Comparison of ENCODE assay signal across 22 mouse cellular contexts in genomic region chr1:58498758-58499157, GRCm38 (mm10). TPM values are rescaled to one million over a fixed set of nuclear protein-coding genes. Genes with fewer than 3 reads are reported as not detected.
DNase-seq lines count a peak whose midpoint lies in the region; ATAC-seq and TF ChIP-seq lines count a peak whose summit lies in the region.
"Had no signal": no experiment of that assay in that cellular context is flagged by ENCODE, and none has a peak within 500 bp of the region (broad histone marks: within the 10 kb centered on the region; RNA-seq: fewer than 3 reads in every experiment).

No protein-coding gene starts in this region.

- TF ChIP-seq CTCF in heart, adult 2 months (IDR thresholded peaks at IDR 0.05): peak; percentile 39
- TF ChIP-seq CTCF in lung, embryonic 14.5 days (IDR thresholded peaks at IDR 0.05; ENCODE audit: low read depth): peak; percentile 22; the same call in 1 of the 2 replicates

- ATAC-seq in lung, embryonic 14.5 days (ENCODE audit: insufficient read depth): no peak
- no peak for ATAC-seq in monocyte, adult 5-6 weeks (replicated peaks; ENCODE audit: insufficient number of reproducible peaks, low FRiP score, low TSS enrichment, poor library complexity, severe bottlenecking)
- no peak for ATAC-seq in erythroid progenitor cell, adult 5-6 weeks (replicated peaks; ENCODE audit: low FRiP score, poor library complexity, severe bottlenecking)
- ATAC-seq: activated CD4-positive, CD25-positive, alpha-beta regulatory T cell, adult 4 months; midbrain, embryonic 16.5 days had no signal

- no peak for TF ChIP-seq POLR2A in heart, adult 2 months (IDR thresholded peaks at IDR 0.05; ENCODE audit: insufficient read depth, low read depth, low read length)

- no peak overlapping the region for H3K27ac ChIP-seq in heart, adult 2 months
- H3K27ac ChIP-seq in heart, embryonic 10.5 days: no peak overlapping the region
- no peak overlapping the region for H3K27ac ChIP-seq in lung, embryonic 14.5 days (ENCODE audit: low read depth)
- H3K27ac ChIP-seq: limb, embryonic 12.5 days; liver, embryonic 15.5 days; neural tube, embryonic 12.5 days had no signal

- no peak for TF ChIP-seq EP300 in heart, adult 2 months (IDR thresholded peaks at IDR 0.05; ENCODE audit: insufficient read depth, low read depth, low read length)

- H3K4me2 ChIP-seq in lung, embryonic 14.5 days: no peak overlapping the region
- H3K4me2 ChIP-seq: limb, embryonic 12.5 days; liver, embryonic 15.5 days; neural tube, embryonic 12.5 days had no signal

- H3K79me2 ChIP-seq in heart, adult 2 months (replicated peaks; ENCODE audit: control insufficient read depth, insufficient read depth, low read length): 0 out of 2 replicates have a peak, but pooled peaks cover 2% of the 10 kb centered on the region

- DNase-seq in heart, adult 2 months: no peak
- no peak for DNase-seq in heart, embryonic 10.5 days (ENCODE audit: low spot score)
- DNase-seq in lung, embryonic 14.5 days: no peak
- DNase-seq in lung, adult 18-20 months: no peak
- peak; percentile 55 for DNase-seq in ES-CJ7 (ENCODE audit: low read depth, low spot score)
- DNase-seq in splenic B cell, adult 2 months (ENCODE audit: low read depth, low spot score): peak; percentile 15
- DNase-seq: adrenal gland, postnatal 14 days; cerebellum, adult 11-12 months; cerebellum, postnatal 25 days; embryo, embryonic 11 days; heart, postnatal 4 days; kidney, adult 8-10 months; kidney, postnatal 36 days; layer of hippocampus, adult 9-11 months; thymus, postnatal 25 days had no signal

- 0 out of 2 replicates have a peak, but pooled peaks cover under 1% of the 10 kb centered on the region for H3K4me1 ChIP-seq in heart, adult 2 months (ENCODE audit: control insufficient read depth, insufficient read depth, low read length)
- H3K4me1 ChIP-seq in heart, embryonic 10.5 days: peaks cover 7% of the 10 kb centered on the region; the same call in 1 of the 2 replicates
- 0 out of 2 replicates have a peak, but pooled peaks cover 6% of the 10 kb centered on the region for H3K4me1 ChIP-seq in lung, embryonic 14.5 days (ENCODE audit: insufficient read depth)

- H3K36me3 ChIP-seq in heart, adult 2 months (ENCODE audit: control insufficient read depth, insufficient read depth, low read length): no peaks in the 10 kb centered on the region
- peaks cover 60% of the 10 kb centered on the region for H3K36me3 ChIP-seq in heart, embryonic 10.5 days
- peaks cover 61% of the 10 kb centered on the region for H3K36me3 ChIP-seq in lung, embryonic 14.5 days (ENCODE audit: insufficient read depth)
- H3K36me3 ChIP-seq in splenic B cell, adult 2 months (ENCODE audit: control insufficient read depth, insufficient read depth, low read length, poor library complexity, severe bottlenecking): peaks cover 13% of the 10 kb centered on the region

- no peak overlapping the region for H3K9ac ChIP-seq in heart, adult 2 months (ENCODE audit: low read depth, low read length)
- H3K9ac ChIP-seq in lung, embryonic 14.5 days: no peak overlapping the region
- H3K9ac ChIP-seq: limb, embryonic 12.5 days; liver, embryonic 15.5 days; neural tube, embryonic 12.5 days had no signal

- no peak overlapping the region for H3K4me3 ChIP-seq in heart, adult 2 months
- no peak overlapping the region for H3K4me3 ChIP-seq in heart, embryonic 10.5 days
- H3K4me3 ChIP-seq in lung, embryonic 14.5 days (ENCODE audit: low read depth, low read length): no peak overlapping the region
- H3K4me3 ChIP-seq: limb, embryonic 12.5 days; liver, embryonic 15.5 days; neural tube, embryonic 12.5 days had no signal

- WGBS in heart, adult 2 months: 98% methylated on average over 1 of the region's 1 CpGs
- WGBS in heart, embryonic 10.5 days: 97% methylated on average over 1 of the region's 1 CpGs
- 96% methylated on average over 1 of the region's 1 CpGs for WGBS in lung, embryonic 14.5 days

- no peaks in the 10 kb centered on the region for H3K9me3 ChIP-seq in heart, embryonic 10.5 days
- no peaks in the 10 kb centered on the region for H3K9me3 ChIP-seq in lung, embryonic 14.5 days (ENCODE audit: low read depth, low read length)
- H3K9me3 ChIP-seq: limb, embryonic 12.5 days; liver, embryonic 15.5 days; neural tube, embryonic 12.5 days had no signal

- intact Hi-C loops in heart, adult 2 months (cut with DNase I): no loop called here

- no peaks in the 10 kb centered on the region for H3K27me3 ChIP-seq in heart, adult 2 months (ENCODE audit: control insufficient read depth, insufficient read depth, low read length)
- H3K27me3 ChIP-seq in heart, embryonic 10.5 days (ENCODE audit: insufficient read depth, poor library complexity, severe bottlenecking): no peaks in the 10 kb centered on the region
- H3K27me3 ChIP-seq in lung, embryonic 14.5 days (ENCODE audit: insufficient read depth, low read length): no peaks in the 10 kb centered on the region
- no peaks in the 10 kb centered on the region for H3K27me3 ChIP-seq in splenic B cell, adult 2 months (ENCODE audit: control insufficient read depth, insufficient read depth, low read length, poor library complexity, severe bottlenecking)
- H3K27me3 ChIP-seq: limb, embryonic 12.5 days; liver, embryonic 15.5 days; neural tube, embryonic 12.5 days had no signal

RNA-seq across cellular contexts. Expression of gene Orc2, which starts 6.2 kb away (rescaled TPM):
- 10 to 100 TPM in 1 of 2 experiments, 1 to 10 TPM in 1; 8.8 to 10.2 TPM for total RNA-seq in heart, adult 2 months (2021)
- 4.0 and 5.4 TPM in 2 replicates for polyA plus RNA-seq in heart, adult 2 months (2012; rRNA removed)
- polyA plus RNA-seq in heart, embryonic 10.5 days (2016; fragmentation: Nextera tagmentation; extraction: Ambion mirVana): 33.6 and 39.8 TPM in 2 replicates
- polyA plus RNA-seq in lung, embryonic 14.5 days (2014; fragmentation: Nextera tagmentation; extraction: Ambion mirVana): 38.0 and 40.8 TPM in 2 replicates
- total RNA-seq in monocyte, adult 5-6 weeks (2017): 15.9 to 29.6 TPM (median 23.3 TPM) in 3 replicates
- 30.6 and 32.3 TPM in 2 replicates for total RNA-seq in erythroid progenitor cell, adult 5-6 weeks (2015; ENCODE audit: low replicate concordance)
- 40.0 and 46.3 TPM in 2 replicates for total RNA-seq in erythroid progenitor cell, adult 5-6 weeks (2017; ENCODE audit: low replicate concordance)

RNA-seq across cellular contexts. Expression of gene Ppil3, which starts 53.5 kb away (rescaled TPM):
- total RNA-seq in heart, adult 2 months (2021): 10 to 100 TPM; 17.5 to 19.6 TPM
- polyA plus RNA-seq in heart, adult 2 months (2012; rRNA removed): 18.3 and 23.2 TPM in 2 replicates
- polyA plus RNA-seq in heart, embryonic 10.5 days (2016; fragmentation: Nextera tagmentation; extraction: Ambion mirVana): 43.0 and 47.7 TPM in 2 replicates
- polyA plus RNA-seq in lung, embryonic 14.5 days (2014; fragmentation: Nextera tagmentation; extraction: Ambion mirVana): 51.1 and 61.5 TPM in 2 replicates
- total RNA-seq in monocyte, adult 5-6 weeks (2017): 59.5 to 80.1 TPM (median 68.3 TPM) in 3 replicates
- 2.9 and 34.2 TPM in 2 replicates for total RNA-seq in erythroid progenitor cell, adult 5-6 weeks (2015; ENCODE audit: low replicate concordance)
- 4.9 and 20.8 TPM in 2 replicates for total RNA-seq in erythroid progenitor cell, adult 5-6 weeks (2017; ENCODE audit: low replicate concordance)

RNA-seq across cellular contexts. Expression of gene Nif3l1, which starts 53.8 kb away (rescaled TPM):
- 1 to 10 TPM; 9.1 to 9.4 TPM for total RNA-seq in heart, adult 2 months (2021)
- polyA plus RNA-seq in heart, adult 2 months (2012; rRNA removed): 14.5 and 25.7 TPM in 2 replicates
- 35.7 and 48.5 TPM in 2 replicates for polyA plus RNA-seq in heart, embryonic 10.5 days (2016; fragmentation: Nextera tagmentation; extraction: Ambion mirVana)
- polyA plus RNA-seq in lung, embryonic 14.5 days (2014; fragmentation: Nextera tagmentation; extraction: Ambion mirVana): 53.0 and 53.8 TPM in 2 replicates
- total RNA-seq in monocyte, adult 5-6 weeks (2017): 11.5 to 22.8 TPM (median 18.0 TPM) in 3 replicates
- total RNA-seq in erythroid progenitor cell, adult 5-6 weeks (2015; ENCODE audit: low replicate concordance): 1.7 and 4.0 TPM in 2 replicates
- total RNA-seq in erythroid progenitor cell, adult 5-6 weeks (2017; ENCODE audit: low replicate concordance): 4.9 and 9.8 TPM in 2 replicates

Comparison
In these comparisons a context has a peak if more than half of its experiments do, and no peak if none do; other contexts are left out.
1. DNase-seq: peak in ES-CJ7 (single experiment) and splenic B cell, adult 2 months (single experiment); none in heart, adult 2 months (0 of 2), heart, embryonic 10.5 days (single experiment), lung, embryonic 14.5 days (single experiment) and lung, adult 18-20 months (0 of 2).